Mouse (Mus musculus): Measurements from ENCODE around the gene Olfr1420.
"Not testable (repeated sequence)": the region's sequence is repeated elsewhere in the genome, so short reads cannot be mapped to it uniquely, and the experiment has no call there.

Olfr1420 gene

GRCm38 (mm10) chr19:11886265-11886664, at the start of gene Olfr1420:
Gene Olfr1420 (plus strand): TSS chr19:11886565.
- no peak for DNase-seq (ENCODE audit: low spot score)

GRCm38 (mm10) chr19:11839119-11839518, 47.2 kb upstream of the Olfr1420 start, which contains the start of gene Olfr1417:
Gene Olfr1417 (minus strand): TSS chr19:11839219.
- DNase-seq (ENCODE audit: low spot score): no peak

GRCm38 (mm10) chr19:11846333-11846732, 40.0 kb upstream of the Olfr1420 start:
- DNase-seq (ENCODE audit: low spot score): no peak

GRCm38 (mm10) chr19:11852652-11853051, 33.7 kb upstream of the Olfr1420 start:
- DNase-seq (ENCODE audit: low spot score): no peak

- no peak for DNase-seq (ENCODE audit: low spot score)
These were observed 31.5 kb upstream of the Olfr1420 start for GRCm38 (mm10) chr19:11854821-11855220.

- no peak for DNase-seq (ENCODE audit: low spot score)
These were observed 29.9 kb upstream of the Olfr1420 start for GRCm38 (mm10) chr19:11856506-11856905.

GRCm38 (mm10) chr19:11860966-11861365, 25.4 kb upstream of the Olfr1420 start, which contains the start of gene Olfr1418:
Gene Olfr1418 (minus strand): TSS chr19:11861066.
- DNase-seq (ENCODE audit: low spot score): no peak

- no peak for DNase-seq (ENCODE audit: low spot score)
These were observed 18.5 kb upstream of the Olfr1420 start for GRCm38 (mm10) chr19:11867837-11868236.

GRCm38 (mm10) chr19:11875006-11875405, 11.4 kb upstream of the Olfr1420 start, which contains the start of gene Olfr1419:
Gene Olfr1419 (minus strand): TSS chr19:11875106.
- no peak for DNase-seq (ENCODE audit: low spot score)

GRCm38 (mm10) chr19:11878404-11878803, 8.0 kb upstream of the Olfr1420 start:
- DNase-seq (ENCODE audit: low spot score): not testable (repeated sequence)

GRCm38 (mm10) chr19:11911021-11911420, 24.7 kb downstream of the Olfr1420 start:
- no peak for DNase-seq (ENCODE audit: low spot score)

- DNase-seq (ENCODE audit: low spot score): no peak
These were observed 25.2 kb downstream of the Olfr1420 start for GRCm38 (mm10) chr19:11911603-11912002.

GRCm38 (mm10) chr19:11912037-11912532, 25.7 kb downstream of the Olfr1420 start, which contains the start of gene Patl1:
Gene Patl1 (plus strand): TSS chr19:11912399.
- peak; percentile 99 for DNase-seq (ENCODE audit: low spot score)

GRCm38 (mm10) chr19:11912533-11913121, 26.3 kb downstream of the Olfr1420 start:
- DNase-seq (ENCODE audit: low spot score): peak; percentile 70

GRCm38 (mm10) chr19:11915804-11916203, 29.4 kb downstream of the Olfr1420 start:
- DNase-seq (ENCODE audit: low spot score): peak; percentile 7

- no peak for DNase-seq (ENCODE audit: low spot score)
These were observed 35.7 kb downstream of the Olfr1420 start for GRCm38 (mm10) chr19:11922068-11922467.

- not testable (repeated sequence) for DNase-seq (ENCODE audit: low spot score)
These were observed 36.1 kb downstream of the Olfr1420 start for GRCm38 (mm10) chr19:11922515-11922914.

- no peak for DNase-seq (ENCODE audit: low spot score)
These were observed 40.0 kb downstream of the Olfr1420 start for GRCm38 (mm10) chr19:11926380-11926779.

- peak; percentile 3 for DNase-seq (ENCODE audit: low spot score)
These were observed 41.8 kb downstream of the Olfr1420 start for GRCm38 (mm10) chr19:11928025-11928748.

GRCm38 (mm10) chr19:11946460-11946859, 60.1 kb downstream of the Olfr1420 start:
- DNase-seq (ENCODE audit: low spot score): not testable (repeated sequence)

All from embryo, embryonic 10.5 days (tissue).